Comparison of ENCODE assay signal across 11 mouse cellular contexts in the genomic region with DNA sequence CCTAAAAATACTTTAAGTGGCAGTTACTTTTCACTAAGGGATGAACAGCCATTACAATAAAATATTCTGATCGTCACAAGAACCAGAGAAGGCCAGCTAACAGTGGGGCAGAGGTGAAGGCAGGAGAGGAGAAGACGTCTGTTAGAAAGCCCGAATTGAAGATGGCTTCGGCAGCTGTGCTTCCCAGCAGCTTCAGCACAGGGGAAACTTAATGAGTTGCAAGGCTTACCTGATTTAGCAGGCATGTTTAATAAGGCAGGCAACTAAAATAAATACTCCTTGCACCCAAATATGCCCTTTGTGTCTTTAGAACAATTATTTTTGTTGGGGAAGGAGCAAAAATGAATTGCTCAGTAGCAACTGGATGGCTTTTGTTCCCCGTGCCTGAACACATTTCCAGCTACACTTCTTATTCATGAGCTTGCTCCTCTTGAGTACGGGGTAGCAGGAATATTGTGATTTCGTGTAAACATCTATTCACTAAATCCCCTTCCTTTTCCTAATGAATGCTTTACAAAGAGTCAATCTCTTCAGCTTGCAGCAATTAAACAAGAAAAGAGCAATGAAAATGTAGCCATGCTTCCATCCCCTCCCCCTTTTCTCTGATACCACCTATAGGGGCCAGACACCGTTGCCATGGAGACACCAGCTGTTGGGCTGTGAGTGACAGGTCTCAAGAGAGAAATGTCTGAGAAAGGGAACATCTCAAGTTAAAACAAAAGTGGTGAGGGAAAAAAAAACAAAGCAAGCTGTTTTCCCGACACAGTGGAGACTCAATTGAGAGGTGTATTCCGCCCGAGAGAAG.
DNase-seq lines count a peak whose midpoint lies in the region; ATAC-seq and TF ChIP-seq lines count a peak whose summit lies in the region.
"Had no signal": no experiment of that assay in that cellular context is flagged by ENCODE, and none has a peak within 500 bp of the region (broad histone marks: within the 10 kb centered on the region; RNA-seq: fewer than 3 reads in every experiment).

No protein-coding gene starts in this region.

- no peaks in the 10 kb centered on the region for H3K27me3 ChIP-seq in forebrain, postnatal 0 days (ENCODE audit: insufficient read depth, low read length)
- H3K27me3 ChIP-seq in midbrain, embryonic 11.5 days (ENCODE audit: control insufficient read depth, insufficient read depth, low read length) = no peaks in the 10 kb centered on the region

- intact Hi-C loops in left cerebral cortex, postnatal 14 days (cut with DNase I) = no loop called here
- intact Hi-C loops in left cerebral cortex, postnatal 36 days (cut with DNase I) = loop anchor here (5.0 kb wide), 1 partner anchor 115 kb away; no protein-coding TSS in a partner anchor

- peak overlapping the region; percentile 99 for H3K27ac ChIP-seq in forebrain, postnatal 0 days (ENCODE audit: low read depth, low read length)
- peak overlapping the region; percentile 87 for H3K27ac ChIP-seq in midbrain, embryonic 11.5 days (ENCODE audit: low read depth, low read length)
- H3K27ac ChIP-seq: liver, embryonic 14.5 days had no signal

- DNase-seq in left cerebral cortex, postnatal 14 days (ENCODE audit: low spot score in 2 of 2) = peak; percentile 48 to 73
- no peak for DNase-seq in left cerebral cortex, postnatal 36 days (ENCODE audit: low spot score in 2 of 2)
- DNase-seq in forebrain, postnatal 0 days = no peak
- DNase-seq in midbrain, embryonic 11.5 days (ENCODE audit: low spot score, missing footprints) = peak; percentile 95
- peak; percentile 33 for DNase-seq in telencephalon, adult 2 months (ENCODE audit: low read depth, low spot score)
- no peak for DNase-seq in gastrocnemius, postnatal 10 days
- no peak for DNase-seq in heart, postnatal 4 days
- no peak for DNase-seq in adrenal gland, postnatal 4 days (ENCODE audit: low spot score in 2 of 2)
- DNase-seq: adrenal gland, adult 8-10 months had no signal

- peaks cover 16% of the 10 kb centered on the region for H3K4me1 ChIP-seq in forebrain, postnatal 0 days (ENCODE audit: insufficient read depth)
- peaks cover 13% of the 10 kb centered on the region for H3K4me1 ChIP-seq in midbrain, embryonic 11.5 days (ENCODE audit: control insufficient read depth, insufficient read depth, low read length)

- H3K9ac ChIP-seq in forebrain, postnatal 0 days = peak overlapping the region; percentile 34
- peak overlapping the region; percentile 44 for H3K9ac ChIP-seq in midbrain, embryonic 11.5 days (ENCODE audit: low read length)
- H3K9ac ChIP-seq: liver, embryonic 14.5 days had no signal

- H3K4me2 ChIP-seq in forebrain, postnatal 0 days (ENCODE audit: low read depth) = peak overlapping the region; percentile 41
- peak overlapping the region; percentile 41 for H3K4me2 ChIP-seq in midbrain, embryonic 11.5 days

- H3K9me3 ChIP-seq in forebrain, postnatal 0 days (ENCODE audit: low read length) = no peaks in the 10 kb centered on the region
- H3K9me3 ChIP-seq in midbrain, embryonic 11.5 days (ENCODE audit: control insufficient read depth, low read length) = no peaks in the 10 kb centered on the region

- H3K4me3 ChIP-seq in forebrain, postnatal 0 days (ENCODE audit: low read depth, low read length) = peak overlapping the region; percentile 18
- H3K4me3 ChIP-seq in midbrain, embryonic 11.5 days (ENCODE audit: low read depth, low read length) = no peak overlapping the region; the same call in 1 of the 2 replicates

- WGBS in forebrain, postnatal 0 days = 2% methylated on average over 11 of the region's 11 CpGs
- 5% methylated on average over 11 of the region's 11 CpGs for WGBS in midbrain, embryonic 11.5 days

- H3K36me3 ChIP-seq in forebrain, postnatal 0 days (ENCODE audit: insufficient read depth) = no peaks in the 10 kb centered on the region
- no peaks in the 10 kb centered on the region for H3K36me3 ChIP-seq in midbrain, embryonic 11.5 days (ENCODE audit: control insufficient read depth, insufficient read depth, low read length)

- peak; percentile 9; the same call in 1 of the 2 replicates for TF ChIP-seq CTCF in forebrain, postnatal 0 days (IDR thresholded peaks at IDR 0.05; ENCODE audit: low read depth)

- ATAC-seq in forebrain, postnatal 0 days = peak; percentile 90
- peak; percentile 89 for ATAC-seq in midbrain, embryonic 11.5 days (ENCODE audit: low FRiP score)
- ATAC-seq: CD4-positive, CD25-positive, alpha-beta regulatory T cell, adult 4 months had no signal

Comparison
In these comparisons a context has a peak if more than half of its experiments do, and no peak if none do; other contexts are left out.
1. DNase-seq: peak in left cerebral cortex, postnatal 14 days (2 of 2), midbrain, embryonic 11.5 days (single experiment) and telencephalon, adult 2 months (single experiment); none in left cerebral cortex, postnatal 36 days (0 of 2), forebrain, postnatal 0 days (single experiment), gastrocnemius, postnatal 10 days (single experiment), heart, postnatal 4 days (single experiment) and adrenal gland, postnatal 4 days (0 of 2).